Mouse (Mus musculus): Measurements from ENCODE around the gene Ccdc177. TPM values are rescaled to one million over a fixed set of nuclear protein-coding genes. Genes with fewer than 3 reads are reported as not detected.

Ccdc177 gene
- not detected in 2 replicates for polyA plus RNA-seq (2012; rRNA removed)

GRCm38 (mm10) chr12:80760396-80760801 is at the start of gene Ccdc177:
Gene Ccdc177 (minus strand): TSS chr12:80760687.

DNA sequence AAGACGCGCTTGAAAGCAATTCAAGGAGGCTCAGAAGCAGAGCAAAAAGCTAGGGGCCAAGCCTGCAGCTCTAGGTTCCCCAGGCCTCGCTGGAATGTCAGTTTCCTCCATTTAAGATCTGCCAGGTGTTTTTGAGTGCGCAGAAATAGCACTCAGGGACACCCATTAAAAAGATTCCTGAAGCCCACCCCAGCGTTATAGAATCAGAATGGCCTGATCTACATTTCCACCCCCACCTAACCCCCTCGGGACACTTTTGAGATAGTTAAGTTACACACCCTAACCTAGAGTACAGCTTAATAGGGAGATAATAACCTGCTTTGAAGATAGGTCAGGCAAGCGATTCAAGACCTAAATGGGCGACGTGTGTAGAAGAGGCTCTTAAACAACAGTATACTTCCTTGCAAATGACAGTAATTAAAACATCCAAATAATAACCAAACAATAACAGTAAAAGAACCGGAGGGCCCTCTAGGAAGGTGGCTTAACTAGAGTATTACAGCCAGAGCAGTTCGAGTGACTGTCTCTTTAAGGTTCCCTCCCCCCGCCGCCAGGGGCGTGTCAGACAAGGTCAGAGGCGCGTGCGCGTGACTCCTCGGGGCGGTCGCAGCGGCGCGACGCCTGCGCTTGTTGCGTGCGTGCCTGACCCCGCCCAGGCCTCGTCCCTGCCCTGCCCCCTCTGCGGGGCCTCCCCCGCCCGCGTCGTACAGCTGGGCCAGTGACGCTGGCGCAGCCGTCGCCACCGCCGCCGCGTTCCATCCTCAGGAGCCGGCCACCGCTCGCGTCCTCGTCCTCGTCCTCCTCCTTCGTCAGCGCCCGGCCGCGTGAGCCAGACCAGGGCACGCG is 29.6 kb upstream of the Ccdc177 start, which contains the start of gene Susd6:
Gene Susd6, plus strand, starts transcription at position 662 of the 846 bp plus-strand sequence.

Other genes starting within 250 kb of the Ccdc177 start
- gene Galnt16, start 242.4 kb downstream of the Ccdc177 start, polyA plus RNA-seq (2012; rRNA removed), result 1.7 and 1.8 TPM in 2 replicates
- 26.7 and 38.3 TPM in 2 replicates for gene Slc39a9, start 116.8 kb downstream of the Ccdc177 start, polyA plus RNA-seq (2012; rRNA removed)
- gene Erh, start 116.3 kb downstream of the Ccdc177 start, polyA plus RNA-seq (2012; rRNA removed), result 2.0 and 6.4 TPM in 2 replicates
- gene Plekhd1, start 68.1 kb downstream of the Ccdc177 start, polyA plus RNA-seq (2012; rRNA removed), result 0.57 and 1.1 TPM in 2 replicates
- 14.9 and 23.3 TPM in 2 replicates for gene Susd6, start 29.8 kb upstream of the Ccdc177 start, polyA plus RNA-seq (2012; rRNA removed)
- gene Srsf5, start 184.8 kb upstream of the Ccdc177 start, polyA plus RNA-seq (2012; rRNA removed), result 47.7 and 58.8 TPM in 2 replicates
- gene Slc10a1, start 208.0 kb upstream of the Ccdc177 start, polyA plus RNA-seq (2012; rRNA removed), result 0.14 TPM in 1 of 2 replicates, not detected in the other

Measured in stomach, adult 2 months (tissue).